Mouse (Mus musculus) small intestine, adult 2 months (tissue): ENCODE data around the gene Cfap45.

Source experiments
- CTCF ChIP-seq: fragments of 200-500 bp; IDR thresholded peaks from 2 replicates; pipeline ENCODE4 v1.5.1; 2012; ENCODE audit warnings: low read depth, mild to moderate bottlenecking, control low read depth, inconsistent platforms, low read length, moderate library complexity, mixed read lengths; ENCODE audit not compliant: insufficient replicate concordance, insufficient read length; ENCODE audit errors: extremely low read depth
- POLR2A ChIP-seq: fragments of 200-500 bp; IDR thresholded peaks from 2 replicates; pipeline ENCODE4 v1.6.1; 2012; ENCODE audit warnings: low read depth, mild to moderate bottlenecking, control low read depth, inconsistent platforms, low read length, moderate library complexity

DNA sequence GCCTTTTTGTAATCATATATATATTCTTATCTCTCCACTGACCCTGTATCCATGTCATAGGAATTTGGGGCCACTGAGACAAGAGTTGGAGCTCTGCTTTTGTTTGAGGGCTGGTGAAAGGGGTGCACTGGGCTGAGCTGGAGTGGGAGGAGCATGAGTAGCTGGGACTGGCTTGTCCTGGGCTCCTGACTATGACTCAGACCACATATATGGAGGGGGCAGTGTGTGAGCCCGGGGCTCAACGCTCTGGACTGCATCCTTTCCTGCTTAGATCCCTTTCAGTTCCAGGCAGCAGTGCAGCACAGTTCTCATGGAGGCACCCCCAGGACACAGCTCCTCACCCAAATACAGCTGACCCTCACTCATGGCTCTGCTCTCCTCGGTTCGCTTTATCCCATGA, 25.5 kb downstream of the Cfap45 start:
- TF ChIP-seq CTCF = no peak
- no peak for TF ChIP-seq POLR2A
